Mouse (Mus musculus) lung, postnatal 10 days (tissue): Measurements from ENCODE around the gene Nos1.

Source experiments
- DNase-seq: peaks from one replicate; pipeline ENCODE4 v3.0.0; 2021

Nos1 gene

DNA sequence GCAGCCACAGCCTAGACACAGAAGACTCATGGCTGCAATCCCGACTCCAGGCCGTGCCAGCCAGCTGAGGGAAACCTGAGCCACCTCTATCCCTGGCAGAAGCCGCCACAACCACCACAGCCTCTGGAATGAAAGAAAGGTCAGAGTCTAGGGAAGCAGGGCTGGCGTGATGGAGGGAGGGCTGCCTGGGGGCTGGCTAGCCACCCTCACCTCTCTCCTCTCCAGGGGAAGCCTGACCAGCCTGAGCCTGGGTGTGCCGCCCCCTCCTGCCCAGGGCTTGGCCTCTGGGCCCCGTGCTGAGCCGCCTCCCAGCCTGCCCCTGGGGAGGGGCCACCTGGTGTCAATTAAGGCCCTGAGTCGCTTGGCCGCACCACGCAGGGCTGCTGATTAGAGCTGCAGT, at the start of gene Nos1:
TSS of gene Nos1 (plus strand) at position 352 of the 400 bp plus-strand sequence.
- DNase-seq = no peak

- DNase-seq = no peak
Observed at GRCm38 (mm10) chr5:117731311-117731710, 49.5 kb upstream of the Nos1 start.

- DNase-seq = no peak
Observed at GRCm38 (mm10) chr5:117744654-117745178, 36.1 kb upstream of the Nos1 start.

DNA sequence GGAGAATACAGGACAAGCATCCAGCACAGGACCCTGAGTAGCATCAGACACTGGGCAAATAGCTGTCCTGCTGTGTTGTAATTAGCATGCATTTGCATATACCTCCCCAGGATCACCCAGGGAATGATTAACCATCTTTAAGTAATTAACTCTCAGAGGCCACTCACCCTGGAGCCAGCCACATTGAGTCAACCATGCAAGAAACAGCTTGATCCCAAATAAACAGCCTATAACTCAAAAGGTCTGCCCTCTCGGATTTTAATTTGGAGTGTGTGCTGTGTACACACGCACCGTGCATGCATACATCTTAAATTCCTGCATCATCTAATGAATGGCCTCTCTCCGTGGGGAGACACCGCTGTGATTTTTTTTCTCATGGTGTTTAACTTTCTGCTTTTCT, 31.5 kb upstream of the Nos1 start:
- DNase-seq = no peak

DNA sequence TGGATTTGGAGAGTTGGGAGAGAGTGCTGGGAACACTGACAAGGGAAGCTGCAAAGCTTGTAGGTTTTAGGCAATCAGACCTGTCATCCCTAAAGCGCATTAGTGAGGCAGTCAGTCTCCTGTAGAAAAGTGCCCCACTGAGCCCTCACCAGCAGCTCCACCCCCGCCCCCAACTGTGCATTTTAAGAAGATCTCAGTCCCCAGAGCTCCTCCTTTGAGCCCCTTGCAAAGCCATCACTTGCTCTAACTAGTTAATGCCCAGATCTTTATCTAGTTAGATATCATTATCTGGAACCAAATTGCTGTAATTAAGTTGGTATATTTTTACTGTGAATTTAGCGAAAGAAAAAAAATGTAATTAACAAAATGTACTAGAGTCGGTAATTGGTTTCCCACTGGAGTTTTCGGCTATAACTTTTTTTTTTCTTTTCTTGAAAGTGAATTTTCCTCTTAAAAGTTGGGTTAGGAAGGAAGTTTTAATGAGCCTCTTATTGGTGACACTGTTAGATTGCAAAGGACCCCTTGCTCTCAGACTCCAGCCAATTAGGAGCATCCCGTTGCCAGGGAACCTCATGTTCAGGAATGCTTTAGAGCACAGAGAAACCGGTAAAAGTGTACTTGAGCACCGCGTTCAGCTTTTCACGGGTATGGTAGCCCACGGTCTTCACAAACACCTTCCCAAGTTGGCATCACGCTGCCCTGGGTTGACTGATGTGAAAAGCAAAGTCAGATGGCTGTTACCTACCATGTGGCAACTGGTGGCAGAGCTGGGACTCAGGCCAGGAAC, 22.9 kb upstream of the Nos1 start:
- no peak for DNase-seq

- DNase-seq = no peak
Observed at GRCm38 (mm10) chr5:117761181-117761832, 19.5 kb upstream of the Nos1 start.

DNA sequence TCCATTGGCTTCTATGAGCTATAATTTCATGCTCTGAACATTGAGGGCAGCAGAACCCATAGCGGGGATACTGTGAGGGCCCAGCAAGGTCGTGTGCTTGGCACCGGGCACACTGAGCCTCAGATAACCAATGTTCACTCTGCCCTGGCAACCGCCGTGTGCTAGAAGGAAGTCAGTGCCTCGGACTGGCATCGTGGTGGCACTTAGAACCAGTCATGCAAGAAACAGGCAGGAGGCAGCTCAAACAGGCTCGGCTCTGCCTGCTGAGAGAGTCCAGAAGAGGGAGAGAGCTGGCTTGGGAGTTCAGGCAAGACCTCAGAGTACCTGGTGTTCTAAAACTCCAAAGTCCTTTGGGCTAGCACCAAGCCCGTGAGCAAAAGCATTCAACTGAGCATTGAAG, 16.3 kb upstream of the Nos1 start:
- no peak for DNase-seq

- no peak for DNase-seq
Observed at GRCm38 (mm10) chr5:117779175-117779574, 1.7 kb upstream of the Nos1 start.

GRCm38 (mm10) chr5:117781178-117781577, 346 bp downstream of the Nos1 start:
- no peak for DNase-seq

- no peak for DNase-seq
Observed at GRCm38 (mm10) chr5:117790071-117790470, 9.2 kb downstream of the Nos1 start.

DNA sequence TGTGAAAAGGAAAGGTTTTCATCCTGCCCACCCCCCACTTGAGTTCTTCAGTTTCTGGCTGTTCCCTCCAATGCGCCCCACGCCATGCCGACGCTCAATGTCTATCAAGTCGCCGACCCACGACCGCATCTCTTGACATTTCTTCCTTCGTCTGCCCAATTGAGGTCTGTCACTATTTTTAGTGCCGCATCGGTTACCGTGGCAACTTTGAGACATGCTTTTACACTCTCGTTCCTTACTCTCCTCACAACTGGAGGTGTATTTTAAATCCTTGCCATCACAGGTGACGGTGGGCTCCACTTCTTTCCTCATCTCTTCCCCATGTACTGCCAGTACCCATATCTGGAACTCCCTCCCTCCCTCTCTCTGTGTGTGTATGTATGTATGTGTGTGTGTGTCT, 11.0 kb downstream of the Nos1 start:
- no peak for DNase-seq

GRCm38 (mm10) chr5:117800849-117801248, 20.0 kb downstream of the Nos1 start:
- DNase-seq = no peak

DNA sequence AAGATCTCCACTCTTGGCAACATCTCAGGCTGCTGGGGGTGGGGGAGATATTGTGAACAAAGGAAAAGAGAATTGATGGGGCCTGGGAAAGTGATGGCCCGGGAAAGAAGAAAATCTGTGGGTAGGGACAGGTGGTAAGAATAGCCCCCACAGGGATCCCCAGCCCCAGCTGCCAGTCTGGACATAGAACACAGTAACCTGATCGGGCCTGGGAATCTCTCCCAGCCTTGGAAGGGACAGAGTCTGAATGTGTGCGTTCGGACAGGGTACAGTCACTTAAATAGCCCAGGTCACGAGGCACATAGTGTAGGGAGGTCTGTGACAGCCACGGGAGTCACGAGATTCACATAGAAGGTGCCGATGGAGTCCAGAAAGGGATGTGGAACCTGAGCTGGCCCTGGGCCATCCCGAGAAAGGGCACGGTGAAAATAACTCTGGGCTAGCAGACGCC, 21.3 kb downstream of the Nos1 start:
- DNase-seq = no peak

- DNase-seq = no peak
Observed at GRCm38 (mm10) chr5:117803551-117803950, 22.7 kb downstream of the Nos1 start.

DNA sequence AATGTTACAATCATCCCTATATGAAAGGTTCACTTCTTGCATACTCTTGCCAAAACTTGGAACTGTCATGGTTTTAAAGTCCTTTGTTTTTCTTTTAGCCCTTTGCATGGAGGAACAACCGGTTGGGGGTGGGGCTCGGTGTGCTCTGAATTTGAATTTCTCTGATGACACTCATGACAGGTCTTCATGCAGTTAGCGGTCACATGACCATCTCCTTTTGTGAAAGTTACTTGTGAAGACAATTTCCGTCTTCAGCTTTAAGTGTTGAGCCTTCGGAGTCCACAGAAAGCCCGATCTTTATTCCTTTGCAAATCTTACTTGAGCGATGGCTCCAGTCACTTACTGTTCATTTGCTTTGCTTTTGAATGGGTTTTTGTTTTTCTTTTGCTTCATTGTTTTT, 30.1 kb downstream of the Nos1 start:
- no peak for DNase-seq

- no peak for DNase-seq
Observed at GRCm38 (mm10) chr5:117818800-117819199, 38.0 kb downstream of the Nos1 start.

DNA sequence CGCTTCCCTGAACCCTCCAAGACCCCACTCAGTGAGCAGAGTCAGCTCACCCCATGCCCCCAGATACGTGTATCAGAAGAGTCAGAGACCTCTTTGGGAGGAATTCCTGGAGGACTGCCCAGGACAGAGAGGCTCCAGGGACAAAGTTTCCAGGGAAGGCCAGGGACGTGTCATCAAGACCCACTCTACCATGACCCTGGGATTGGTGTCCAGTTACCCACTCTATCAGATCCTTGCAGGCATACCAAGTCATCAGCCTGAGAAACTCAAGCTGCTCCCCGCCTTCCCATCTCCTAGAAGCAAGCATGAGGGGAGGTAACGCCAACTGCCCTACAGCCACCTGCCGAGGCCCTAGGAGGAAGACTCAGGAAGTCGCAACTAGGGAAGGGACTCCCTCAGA, 39.6 kb downstream of the Nos1 start:
- DNase-seq = no peak

- DNase-seq = no peak
Observed at GRCm38 (mm10) chr5:117823811-117824210, 43.0 kb downstream of the Nos1 start.

- DNase-seq = no peak
Observed at GRCm38 (mm10) chr5:117824486-117824885, 43.7 kb downstream of the Nos1 start.

DNA sequence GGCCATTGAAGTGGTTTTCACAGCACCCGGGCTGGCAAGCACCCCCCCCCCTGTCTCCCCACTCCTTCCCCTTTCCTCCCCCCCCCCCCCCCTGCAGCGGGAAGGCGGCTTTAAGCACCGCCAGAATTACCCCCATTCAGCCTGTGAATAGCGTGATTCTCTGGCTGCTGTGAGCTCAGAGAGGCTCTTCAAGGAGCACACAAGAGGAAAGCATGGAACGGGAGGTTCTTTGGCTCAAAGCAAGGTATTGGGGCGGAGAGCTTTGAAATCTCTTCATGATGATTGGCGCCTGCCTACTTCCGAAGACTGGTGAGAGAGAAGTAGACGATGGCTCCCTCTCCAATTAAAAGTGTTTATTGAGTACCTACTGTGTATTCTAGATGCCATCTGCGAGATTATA, 44.5 kb downstream of the Nos1 start:
- no peak for DNase-seq

- no peak for DNase-seq
Observed at GRCm38 (mm10) chr5:117827366-117827765, 46.5 kb downstream of the Nos1 start.

DNA sequence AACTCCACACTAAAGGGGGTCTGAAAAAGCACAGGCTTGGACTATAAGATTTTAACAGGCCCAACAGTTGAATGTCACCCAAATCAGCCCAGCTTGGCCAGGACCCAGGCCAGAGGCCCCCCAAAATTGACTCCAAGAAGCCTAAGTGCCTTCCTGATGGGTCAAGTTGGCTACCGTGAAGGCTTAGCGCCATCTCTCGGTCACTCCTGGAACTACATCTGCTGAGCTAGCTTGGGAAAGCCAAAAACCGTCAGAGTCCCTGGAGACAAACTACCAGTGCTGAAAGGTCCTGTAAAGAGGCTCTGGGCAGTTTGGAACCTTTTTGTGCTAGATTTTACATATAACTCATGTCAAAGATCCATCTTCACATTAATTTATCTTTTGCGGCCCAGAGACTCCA, 56.1 kb downstream of the Nos1 start:
- DNase-seq = peak; percentile 66

DNA sequence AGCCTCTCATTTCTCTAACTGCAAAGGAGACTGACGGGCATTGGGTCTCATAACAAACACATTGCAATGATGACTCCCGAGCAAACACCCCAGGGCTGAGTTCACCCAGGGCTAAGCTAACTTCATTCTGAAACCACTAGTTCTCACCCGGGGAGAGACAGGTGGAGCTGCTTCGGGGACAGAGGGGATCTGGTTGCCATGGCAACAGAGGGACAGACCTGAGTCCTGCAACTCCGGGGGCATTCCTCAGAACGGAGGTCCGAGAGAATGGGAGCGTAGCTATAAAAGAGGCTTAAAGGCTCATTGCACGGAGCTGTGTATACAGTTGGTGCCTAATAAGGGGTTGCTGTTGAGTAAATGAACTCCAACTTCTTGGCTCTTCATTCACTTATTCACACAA, 56.9 kb downstream of the Nos1 start:
- no peak for DNase-seq

GRCm38 (mm10) chr5:117839501-117839900, 58.7 kb downstream of the Nos1 start:
- no peak for DNase-seq
